Mouse (Mus musculus): Measurements from ENCODE around the gene Bok.

DNA sequence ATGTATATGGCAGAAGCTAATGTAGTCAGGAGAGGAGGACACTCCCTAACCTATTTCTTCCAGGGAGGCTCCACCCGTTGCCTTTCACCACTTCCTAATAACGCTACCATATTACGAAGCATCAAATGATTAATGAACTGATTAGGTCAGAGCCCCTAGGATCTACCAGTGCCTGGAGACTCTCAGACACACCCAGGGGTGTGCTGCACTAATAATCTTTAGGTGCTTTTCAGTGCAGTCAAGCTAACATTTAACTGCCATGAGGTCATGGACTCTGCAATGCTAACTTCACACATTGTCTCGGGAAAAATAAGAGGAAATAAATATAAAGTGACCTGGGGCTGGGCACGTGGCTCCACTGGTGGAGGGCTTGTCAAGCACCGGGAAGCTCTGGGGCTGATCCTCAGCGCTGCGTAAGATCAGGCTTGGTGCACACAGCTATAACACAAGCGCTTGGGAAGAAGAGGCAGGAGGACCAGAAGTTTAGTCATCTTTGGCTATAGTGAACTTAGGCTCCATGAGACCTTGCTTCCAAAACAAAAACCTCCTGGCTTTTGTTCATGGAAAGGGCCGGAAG, 18.1 kb downstream of the Bok start:
- TF ChIP-seq GATA1 (IDR thresholded peaks at IDR 0.05; ENCODE audit: low read length) (no peak), TAL1 (IDR thresholded peaks at IDR 0.05; ENCODE audit: low read length) (no peak)

Measured in erythroblast, embryonic 14.5 days (primary cell).